Mouse (Mus musculus) monocyte, adult 5-6 weeks (primary cell): ENCODE measurements around the gene Adra2b. TPM values are rescaled to one million over a fixed set of nuclear protein-coding genes. Genes with fewer than 3 reads are reported as not detected.

Experiments
- ATAC-seq: fragments of 153-309, 156-312 bp; replicated peaks from 2 replicates; pipeline ENCODE4 v1.8.0; 2017; ENCODE audit warnings: mild to moderate bottlenecking; ENCODE audit not compliant: low TSS enrichment, insufficient number of reproducible peaks, severe bottlenecking, poor library complexity, low FRiP score
- total RNA-seq: library from RNA; stranded (forward); fragments of 200-1000, 200-491, 200-594 nt; gene quantifications from 3 replicates; pipeline ENCODE4 v1.2.3, GENCODE M21; 2017

Adra2b gene
- total RNA-seq, 1 experiment from 2014 or later = not detected

DNA sequence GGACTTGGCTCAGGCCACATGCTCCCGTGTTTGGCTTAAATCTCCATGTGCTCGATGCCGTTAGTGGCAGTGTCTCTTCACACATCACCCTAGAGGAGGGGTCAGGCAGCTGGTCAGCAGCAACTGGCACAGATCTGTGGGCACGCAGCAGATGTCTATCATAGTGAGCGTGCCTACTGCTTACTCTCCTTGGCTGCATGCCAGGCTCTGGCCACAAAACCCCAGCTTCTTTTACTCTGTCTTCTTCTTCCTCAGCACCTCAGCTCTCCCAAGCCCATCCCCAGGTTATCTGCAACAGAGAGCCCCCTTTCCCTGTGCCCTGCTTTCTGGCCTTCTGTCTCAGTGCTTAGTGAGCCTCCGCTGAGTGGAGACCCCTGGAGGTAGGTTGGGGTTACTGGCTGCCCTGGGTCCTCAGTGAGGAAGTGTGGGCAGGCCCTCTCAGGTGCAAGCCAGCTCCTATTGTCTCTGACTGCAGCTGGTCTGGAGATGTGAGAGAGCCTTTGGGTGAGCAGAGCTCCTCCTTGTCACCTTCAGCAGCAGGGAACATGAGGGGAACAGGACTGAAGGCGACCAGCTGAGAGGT is 12.8 kb downstream of the Adra2b start:
- ATAC-seq = no peak; the same call in 1 of the 2 replicates

DNA sequence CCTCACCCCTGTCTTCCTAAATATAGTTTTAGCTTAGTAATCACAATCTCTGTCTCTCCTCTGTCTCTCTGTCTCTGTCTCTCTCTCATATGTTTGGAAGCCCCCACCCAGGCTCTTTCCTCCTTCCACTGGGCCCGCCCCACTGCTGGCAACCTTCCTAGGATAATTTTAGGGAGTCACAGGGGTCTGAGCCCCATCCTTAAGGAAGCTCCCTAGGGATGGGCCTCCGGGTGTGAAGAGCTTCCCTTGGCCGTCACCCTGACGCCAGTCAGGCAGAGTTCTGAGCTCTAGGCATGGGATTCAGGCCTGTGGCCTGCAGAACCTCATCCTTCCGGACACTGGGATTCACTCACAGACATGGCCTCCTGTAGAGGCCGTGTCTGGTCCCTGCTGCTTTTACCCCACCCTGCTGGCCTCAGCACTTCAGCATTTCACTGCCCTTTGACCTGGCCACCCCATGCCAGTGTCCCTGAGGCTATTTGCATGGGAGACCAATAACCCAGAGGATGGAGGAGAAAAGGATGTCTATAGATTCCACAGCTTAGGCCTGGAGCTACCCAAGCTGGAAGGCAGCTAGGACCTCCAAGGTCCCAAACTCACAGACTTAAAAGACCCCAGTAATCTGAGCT is 13.5 kb downstream of the Adra2b start:
- ATAC-seq = no peak

DNA sequence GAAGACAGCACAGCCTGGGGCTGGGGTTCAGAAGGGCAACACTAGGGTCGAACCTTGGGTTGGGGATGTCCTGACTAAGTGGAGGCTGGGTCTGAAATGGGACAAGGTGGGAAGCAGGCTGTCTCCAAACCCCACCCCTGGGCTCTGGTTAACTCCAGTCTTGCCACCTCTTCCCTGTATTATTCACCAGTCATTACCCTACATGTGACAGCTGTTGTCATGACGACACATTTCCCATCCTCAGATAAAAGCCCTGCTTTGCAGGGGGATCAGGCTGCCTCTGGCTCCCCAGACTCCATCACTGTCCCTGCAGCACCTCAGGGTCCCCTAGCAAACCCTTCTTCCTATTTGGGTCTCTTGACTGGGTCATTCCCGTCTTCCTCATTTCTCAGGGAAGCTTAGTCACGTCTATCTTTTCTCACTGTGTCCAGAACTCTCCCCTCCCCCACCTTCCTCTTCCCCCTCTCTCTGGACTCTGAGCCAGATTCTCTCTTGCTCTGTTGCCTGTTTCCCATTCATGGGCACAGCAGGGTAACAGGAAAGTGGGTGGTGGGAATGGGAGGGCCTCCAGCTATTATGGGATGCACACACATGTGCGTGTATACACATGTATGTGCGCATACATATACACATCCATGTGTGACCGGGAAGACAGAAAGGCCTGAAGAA is 15.1 kb downstream of the Adra2b start:
- no peak for ATAC-seq

DNA sequence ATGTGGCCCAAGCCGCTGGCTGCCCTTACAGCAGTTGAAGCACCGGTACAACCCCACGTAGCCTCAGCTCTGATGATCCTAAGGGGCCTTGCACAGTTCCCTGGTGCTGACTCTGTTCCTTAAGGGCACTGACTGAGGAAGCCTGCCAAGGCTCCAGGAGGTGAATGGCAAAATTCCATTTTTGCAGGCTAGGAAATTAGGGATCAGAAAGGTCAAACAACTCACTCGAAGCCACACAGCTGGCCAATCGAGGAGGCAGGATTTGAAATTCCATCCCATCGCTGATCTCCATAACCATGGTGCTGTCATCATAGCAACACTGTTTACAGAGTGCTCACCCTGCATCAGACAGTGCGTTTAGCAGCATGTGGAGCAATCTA is 15.6 kb downstream of the Adra2b start:
- no peak for ATAC-seq

DNA sequence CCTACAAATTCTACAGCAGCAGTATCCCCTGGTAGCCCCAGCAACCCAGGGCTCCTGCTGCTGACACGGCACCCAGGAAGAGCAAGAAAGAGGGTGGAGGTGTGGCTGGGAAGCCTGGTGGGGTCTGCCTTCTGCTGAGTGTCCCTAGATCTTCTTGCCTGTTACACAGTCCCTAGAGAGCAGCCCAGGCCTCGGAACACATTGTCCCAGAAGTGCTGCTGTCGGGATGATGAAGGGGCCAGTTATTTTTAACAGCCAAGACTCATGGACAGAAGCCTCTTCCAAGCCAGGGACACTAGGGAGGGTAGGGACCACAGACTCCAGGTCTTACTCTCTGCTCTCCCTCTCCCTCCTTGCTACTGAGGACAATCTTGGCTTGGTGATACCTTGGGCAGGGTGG is 16.2 kb downstream of the Adra2b start:
- no peak for ATAC-seq

DNA sequence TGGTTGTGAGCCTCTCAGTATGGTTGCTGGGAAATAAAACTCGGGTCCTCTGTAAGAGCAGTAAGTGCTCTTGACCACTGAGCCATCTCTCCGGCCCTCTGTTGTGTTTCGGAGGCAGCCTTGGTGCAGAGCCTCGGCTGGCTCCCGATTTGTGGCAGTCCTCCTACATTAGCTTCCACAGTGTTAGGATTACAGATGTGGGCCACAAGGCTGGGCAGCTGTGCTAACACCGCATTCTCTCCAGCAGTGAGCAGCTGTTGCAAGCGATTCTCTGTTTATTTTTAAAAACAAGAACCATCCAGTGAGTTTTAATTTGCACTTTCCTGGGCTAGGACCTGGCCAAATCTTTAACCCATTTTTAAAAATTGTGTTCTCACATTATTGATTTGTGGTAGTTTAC is 20.9 kb downstream of the Adra2b start:
- ATAC-seq = no peak

DNA sequence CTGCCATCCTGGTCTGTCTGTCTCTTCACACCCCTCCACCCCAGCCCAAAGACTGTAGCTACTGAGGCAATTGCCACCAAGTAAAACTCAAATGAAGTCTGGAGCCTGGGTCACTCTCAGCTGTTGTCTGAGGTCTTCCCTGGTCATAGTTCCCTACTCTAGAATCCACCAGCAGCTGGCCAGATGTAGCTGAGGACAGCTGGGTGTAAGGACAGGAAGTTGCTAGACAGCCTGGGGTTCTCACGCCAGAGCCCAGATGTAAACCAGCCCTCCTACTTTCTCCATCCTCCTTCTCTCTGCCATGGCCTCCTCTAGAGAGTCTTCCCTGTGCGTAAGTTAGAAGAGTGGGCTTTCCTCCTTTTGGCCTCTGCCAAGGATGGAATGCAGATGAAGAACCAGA is 24.5 kb downstream of the Adra2b start:
- ATAC-seq = no peak

DNA sequence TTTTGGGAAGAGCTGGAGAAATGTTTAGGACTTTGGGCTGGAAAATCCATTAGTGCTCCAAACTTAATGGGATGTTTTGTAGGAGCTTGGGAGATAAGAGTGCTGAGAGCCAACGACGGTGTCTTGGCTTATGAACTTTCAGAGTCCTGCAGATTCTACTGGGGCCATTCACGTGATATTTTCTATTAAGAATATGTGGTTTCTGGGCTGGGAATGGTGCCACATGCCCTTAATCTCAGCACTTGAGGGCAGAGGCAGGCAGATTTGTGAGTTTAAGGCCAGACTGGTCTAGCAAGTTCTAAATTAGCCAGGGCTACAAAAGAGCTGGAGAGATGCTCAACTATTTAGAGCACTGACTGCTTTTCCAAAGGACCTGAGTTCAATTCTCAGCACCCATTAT is 27.3 kb downstream of the Adra2b start:
- ATAC-seq = no peak

DNA sequence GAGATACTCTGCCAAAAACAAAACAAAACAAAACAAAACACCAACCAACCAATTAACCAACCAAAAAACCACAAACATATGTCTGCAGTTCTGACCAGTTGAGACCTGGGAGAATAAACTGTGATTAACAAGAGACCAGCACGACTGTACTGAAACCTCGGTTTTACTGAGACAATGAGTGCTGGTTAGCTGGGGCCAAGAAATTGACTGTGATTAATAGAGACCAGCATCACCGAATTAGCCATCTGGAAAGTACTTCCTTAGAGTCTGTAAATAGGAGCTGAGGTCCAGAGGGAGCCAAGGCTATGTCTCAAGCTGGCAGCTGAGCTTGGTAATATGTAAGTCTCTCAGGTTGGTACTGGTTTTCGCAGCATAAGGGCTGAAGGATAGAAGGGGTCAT is 27.8 kb downstream of the Adra2b start:
- no peak for ATAC-seq

DNA sequence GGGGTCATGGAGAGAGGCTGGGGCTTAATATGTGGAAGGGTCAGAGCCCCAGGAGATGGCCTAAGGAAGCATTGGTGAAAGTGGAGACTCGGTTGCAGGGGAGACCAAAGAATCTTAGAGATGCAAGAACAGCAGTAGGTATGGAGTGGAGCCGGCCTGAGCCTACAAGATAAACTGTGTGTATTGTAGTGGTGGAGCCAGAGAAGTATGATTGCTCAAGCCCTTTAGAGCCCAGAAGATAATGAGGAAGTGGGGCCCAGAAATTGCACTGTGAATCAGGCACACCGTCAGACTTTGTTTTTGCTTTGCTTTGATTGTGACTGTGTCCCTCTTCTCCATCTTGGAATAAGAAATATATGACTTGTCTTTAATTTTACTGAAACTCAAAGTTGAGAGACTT is 28.3 kb downstream of the Adra2b start:
- ATAC-seq = peak; percentile 42; the same call in 1 of the 2 replicates

DNA sequence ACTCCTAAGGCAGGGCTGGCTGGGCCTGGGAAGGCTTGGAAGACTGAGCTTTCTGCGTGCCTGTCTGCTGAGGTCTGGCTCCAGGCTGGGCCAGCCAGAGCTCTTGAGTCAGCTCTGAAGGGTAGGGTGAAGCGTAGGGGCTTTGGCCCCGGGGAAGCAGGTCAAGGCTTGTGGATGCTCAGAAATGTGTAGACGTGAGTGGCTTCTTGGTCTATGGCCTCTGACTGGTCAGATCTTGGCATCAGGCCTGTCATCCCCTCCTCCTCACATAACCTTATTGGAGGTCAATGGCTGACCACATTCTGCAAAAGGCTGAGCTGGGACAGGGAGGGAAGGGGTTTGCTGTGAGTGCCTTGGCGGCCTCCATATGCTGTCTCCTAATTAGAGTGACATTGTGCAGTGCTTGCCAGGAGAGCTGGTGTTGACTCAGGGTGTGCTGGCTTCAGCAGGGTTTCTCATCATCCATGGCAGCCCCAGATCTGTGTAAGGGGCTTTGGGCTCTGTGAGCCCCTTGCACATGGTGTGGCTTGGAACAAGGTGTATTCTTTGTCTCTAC is 31.7 kb downstream of the Adra2b start:
- no peak for ATAC-seq

DNA sequence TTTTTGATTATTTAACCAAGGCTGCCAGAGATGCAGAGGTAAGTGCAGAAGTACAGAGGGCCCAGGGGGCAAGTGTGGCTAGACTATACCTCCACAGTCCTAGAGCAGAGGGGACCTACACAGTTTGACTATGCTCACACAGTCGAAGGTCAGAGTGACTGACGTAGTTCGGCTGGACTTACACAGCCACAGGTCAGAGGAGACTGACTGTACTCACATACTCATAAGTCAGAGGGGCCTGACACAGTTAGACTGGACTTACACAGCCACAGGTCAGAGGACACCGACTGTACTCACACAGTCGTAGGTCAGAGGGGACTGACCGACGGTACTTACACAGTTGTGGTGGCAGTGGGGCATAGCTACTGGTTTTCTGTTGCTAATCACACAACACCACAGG is 35.7 kb downstream of the Adra2b start:
- no peak for ATAC-seq

DNA sequence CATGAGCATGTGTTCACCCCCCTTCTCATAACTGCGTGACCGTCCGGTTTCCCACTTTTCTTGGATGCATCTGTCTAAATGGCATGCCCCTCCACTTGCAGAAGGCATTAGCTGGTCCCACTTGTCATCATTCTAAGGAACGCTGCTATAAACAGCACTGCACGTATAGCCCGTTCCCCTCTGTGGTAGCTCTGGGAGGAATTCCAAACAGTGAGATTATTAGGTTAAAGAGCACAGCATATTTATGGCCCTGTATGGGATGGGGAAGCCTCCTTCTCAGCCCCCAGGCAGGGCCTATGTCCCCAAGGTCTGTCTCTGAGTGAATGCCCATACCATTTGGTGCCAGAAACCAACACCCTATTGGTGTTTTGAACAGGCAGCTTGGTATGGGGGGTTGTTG is 48.1 kb downstream of the Adra2b start:
- ATAC-seq = no peak

DNA sequence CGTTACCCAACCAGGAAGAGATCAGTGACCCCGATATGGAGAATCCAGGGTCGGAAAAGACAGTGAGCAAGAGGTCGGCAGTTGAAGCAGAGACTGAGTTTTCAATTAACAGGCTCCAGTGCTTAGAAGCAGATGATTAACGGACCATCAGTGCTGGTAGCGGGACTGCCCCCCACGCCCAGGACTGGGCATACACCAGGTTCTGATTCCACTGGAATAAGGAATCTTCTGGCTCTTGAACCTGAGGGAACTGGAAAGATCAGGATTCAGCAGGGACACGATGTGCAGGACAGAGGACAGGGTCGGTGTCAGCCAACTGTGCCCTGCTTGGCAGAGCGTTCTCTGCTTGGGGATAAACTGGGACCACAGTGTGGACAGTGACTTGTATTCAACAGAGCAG is 52.8 kb downstream of the Adra2b start:
- no peak for ATAC-seq

DNA sequence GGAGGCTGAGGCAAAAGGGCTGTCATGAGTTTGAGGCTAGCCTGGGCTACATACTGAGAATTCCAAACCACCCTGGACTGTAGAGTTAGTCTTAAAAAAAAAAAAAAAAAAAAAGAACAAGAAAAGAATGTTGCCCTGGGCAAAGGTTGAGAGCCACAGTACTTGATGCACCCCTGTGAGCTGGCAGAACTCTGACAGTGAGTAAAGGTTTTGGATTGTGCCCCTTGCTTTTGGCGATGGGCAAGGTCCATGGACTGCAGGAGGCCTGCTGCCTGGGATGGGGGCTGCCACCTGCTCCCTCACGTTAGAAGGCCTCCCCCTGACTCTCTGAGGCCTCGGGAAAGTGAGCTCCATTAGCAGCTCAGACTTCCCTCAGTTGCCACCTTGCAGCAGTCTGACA is 53.7 kb downstream of the Adra2b start:
- ATAC-seq = no peak

Other genes with a start within 250 kb of the Adra2b start
- 3.0 to 8.1 TPM (median 4.6 TPM) in 3 replicates for gene Ncaph, start 229.3 kb upstream of the Adra2b start, total RNA-seq
- 10.8 to 22.5 TPM (median 14.0 TPM) in 3 replicates for gene Itpripl1, start 219.8 kb upstream of the Adra2b start, total RNA-seq
- 1.1 to 3.4 TPM (median 2.5 TPM) in 3 replicates for gene 1810024B03Rik, start 154.9 kb upstream of the Adra2b start, total RNA-seq
- gene Snrnp200, start 154.8 kb upstream of the Adra2b start, total RNA-seq = 146 to 205 TPM (median 156 TPM) in 3 replicates
- 24.8 to 32.6 TPM (median 28.7 TPM) in 3 replicates for gene Ciao1, start 115.4 kb upstream of the Adra2b start, total RNA-seq
- gene Tmem127, start 115.3 kb upstream of the Adra2b start, total RNA-seq = 43.9 to 86.2 TPM (median 50.4 TPM) in 3 replicates
- 76.8 to 93.7 TPM (median 93.1 TPM) in 3 replicates for gene Stard7, start 93.0 kb upstream of the Adra2b start, total RNA-seq
- gene Dusp2, start 27.0 kb upstream of the Adra2b start, total RNA-seq = 141 to 443 TPM (median 158 TPM) in 3 replicates
- 0.11 to 1.6 TPM (median 1.1 TPM) in 3 replicates for gene Astl, start 24.6 kb upstream of the Adra2b start, total RNA-seq
- not detected in 3 replicates for gene Gpat2, start 62.0 kb downstream of the Adra2b start, total RNA-seq
- gene Fahd2a, start 81.4 kb downstream of the Adra2b start, total RNA-seq = 6.5 to 14.6 TPM (median 7.1 TPM) in 3 replicates
- gene Kcnip3, start 158.9 kb downstream of the Adra2b start, total RNA-seq = 3.9 to 25.7 TPM (median 6.4 TPM) in 3 replicates
- gene Prom2, start 178.3 kb downstream of the Adra2b start, total RNA-seq = not detected in 3 replicates
- gene Zfp661, start 223.9 kb downstream of the Adra2b start, total RNA-seq = 1.3 to 2.9 TPM (median 2.2 TPM) in 3 replicates
- gene Mrps5, start 224.0 kb downstream of the Adra2b start, total RNA-seq = 29.1 to 59.9 TPM (median 46.1 TPM) in 3 replicates